Mouse (Mus musculus): ENCODE data around the gene Myh11. TPM values are rescaled to one million over a fixed set of nuclear protein-coding genes. Genes with fewer than 3 reads are reported as not detected.
A peak's percentile ranks its signal among the peaks of the same experiment; 100 is the strongest.

Gene Myh11
- 1 to 10 TPM; 4.7 to 7.0 TPM for total RNA-seq (2021)
- long read RNA-seq, experiment 1, full-length matches to known transcripts = 1 of 3 reads
- long read RNA-seq, experiment 1, partial matches to known transcripts = 1 of 3 reads
- long read RNA-seq, experiment 1, other reads (novel, unspliced or antisense) = 1 of 3 reads
- long read RNA-seq, experiment 2, full-length matches to known transcripts = 2 of 6 reads
- long read RNA-seq, experiment 2, partial matches to known transcripts = 3 of 6 reads
- long read RNA-seq, experiment 2, other reads (novel, unspliced or antisense) = 1 of 6 reads

GRCm38 (mm10) chr16:14291223-14291622 is at the start of gene Myh11:
Gene Myh11 (minus strand): TSS chr16:14291372.
- DNase-seq (ENCODE audit: low spot score in 2 of 2) = peak in 1 of 2 experiments; percentile 31
- peak; percentile 80 for TF ChIP-seq CTCF (conservative IDR thresholded peaks at IDR 0.05)

GRCm38 (mm10) chr16:14328156-14328555 is 37.0 kb upstream of the Myh11 start:
- H3K4me3 ChIP-seq = no peak overlapping the region
- no peak for TF ChIP-seq CTCF (conservative IDR thresholded peaks at IDR 0.05)
- DNase-seq (ENCODE audit: low spot score in 2 of 2) = no peak
- H3K27ac ChIP-seq = no peak overlapping the region

More at GRCm38 (mm10) chr16:14291223-14291622, at the start of gene Myh11:
- Histone ChIP-seq H3K27ac (no peak within 1 kb of the TSS), H3K4me3 (peak within 1 kb of the TSS; percentile 34)

- DNase-seq (ENCODE audit: low spot score in 2 of 2) = no peak
- Histone ChIP-seq H3K4me3 (no peak overlapping the region), H3K27ac (no peak overlapping the region)
- no peak for TF ChIP-seq CTCF (conservative IDR thresholded peaks at IDR 0.05)
These were observed 29.3 kb upstream of the Myh11 start for GRCm38 (mm10) chr16:14320494-14320893.

- Histone ChIP-seq H3K27ac (no peak overlapping the region), H3K4me3 (no peak overlapping the region)
- TF ChIP-seq CTCF (conservative IDR thresholded peaks at IDR 0.05) = no peak
- DNase-seq (ENCODE audit: low spot score in 2 of 2) = no peak
These were observed 28.5 kb upstream of the Myh11 start for GRCm38 (mm10) chr16:14319681-14320080.

- TF ChIP-seq CTCF (conservative IDR thresholded peaks at IDR 0.05) = peak; percentile 27
- Histone ChIP-seq H3K27ac (peak within 1 kb of the TSS; percentile 97), H3K4me3 (peak within 1 kb of the TSS; percentile 64)
- DNase-seq (ENCODE audit: low spot score in 2 of 2) = peak; percentile 96 to 97
These were observed 26.0 kb upstream of the Myh11 start, which contains the start of gene Fopnl for GRCm38 (mm10) chr16:14316884-14317876. Gene Fopnl (minus strand): TSS chr16:14317405.

- H3K4me3 ChIP-seq = no peak overlapping the region
- TF ChIP-seq CTCF (conservative IDR thresholded peaks at IDR 0.05) = no peak
- no peak overlapping the region for H3K27ac ChIP-seq
- no peak for DNase-seq (ENCODE audit: low spot score in 2 of 2)
These were observed 21.7 kb upstream of the Myh11 start for GRCm38 (mm10) chr16:14312914-14313313.

GRCm38 (mm10) chr16:14311371-14311770 is 20.2 kb upstream of the Myh11 start:
- TF ChIP-seq CTCF (conservative IDR thresholded peaks at IDR 0.05) = peak; percentile 81
- no peak overlapping the region for H3K4me3 ChIP-seq
- H3K27ac ChIP-seq = no peak overlapping the region
- DNase-seq (ENCODE audit: low spot score in 2 of 2) = no peak

- no peak overlapping the region for H3K4me3 ChIP-seq
- H3K27ac ChIP-seq = no peak overlapping the region
- no peak for DNase-seq (ENCODE audit: low spot score in 2 of 2)
- TF ChIP-seq CTCF (conservative IDR thresholded peaks at IDR 0.05) = no peak
These were observed 18.7 kb upstream of the Myh11 start for GRCm38 (mm10) chr16:14309833-14310232.

GRCm38 (mm10) chr16:14308245-14309073 is 17.3 kb upstream of the Myh11 start:
- DNase-seq (ENCODE audit: low spot score in 2 of 2) = no peak
- Histone ChIP-seq H3K27ac (no peak overlapping the region), H3K4me3 (no peak overlapping the region)
- TF ChIP-seq CTCF (conservative IDR thresholded peaks at IDR 0.05) = no peak

- DNase-seq (ENCODE audit: low spot score in 2 of 2) = no peak
- no peak for TF ChIP-seq CTCF (conservative IDR thresholded peaks at IDR 0.05)
- Histone ChIP-seq H3K27ac (no peak overlapping the region), H3K4me3 (no peak overlapping the region)
These were observed 16.2 kb upstream of the Myh11 start for GRCm38 (mm10) chr16:14307373-14307772.

GRCm38 (mm10) chr16:14306451-14306850 is 15.3 kb upstream of the Myh11 start:
- DNase-seq (ENCODE audit: low spot score in 2 of 2) = no peak
- TF ChIP-seq CTCF (conservative IDR thresholded peaks at IDR 0.05) = no peak
- Histone ChIP-seq H3K4me3 (no peak overlapping the region), H3K27ac (no peak overlapping the region)

- Histone ChIP-seq H3K4me3 (no peak overlapping the region), H3K27ac (no peak overlapping the region)
- DNase-seq (ENCODE audit: low spot score in 2 of 2) = no peak
- no peak for TF ChIP-seq CTCF (conservative IDR thresholded peaks at IDR 0.05)
These were observed 13.6 kb upstream of the Myh11 start for GRCm38 (mm10) chr16:14304791-14305190.
